Mouse (Mus musculus) CH12.LX (cell line): Measurements from ENCODE around the gene Gab1.

Source experiments
- CTCF ChIP-seq, 2 experiments: IDR thresholded peaks in 1 of 2; conservative IDR thresholded peaks in 1 of 2; 2 replicates each; pipeline ENCODE4 v1.5.1; 2011 to 2012; ENCODE audit warnings: low read depth in 2 of 2, low read length in 2 of 2, improper control_type of control experiment in 1 of 2, inconsistent platforms in 1 of 2, mild to moderate bottlenecking in 1 of 2, moderate library complexity in 1 of 2
- HCFC1 ChIP-seq: IDR thresholded peaks from 2 replicates; pipeline ENCODE4 v1.6.1; 2012; ENCODE audit warnings: low read depth, mild to moderate bottlenecking, inconsistent platforms, low read length, improper control_type of control experiment
- POLR2A ChIP-seq: IDR thresholded peaks from 2 replicates; pipeline ENCODE4 v1.6.1; 2011; ENCODE audit warnings: low read depth, mild to moderate bottlenecking, improper control_type of control experiment, low read length
- RAD21 ChIP-seq: IDR thresholded peaks from 2 replicates; pipeline ENCODE4 v1.6.1; 2011; ENCODE audit warnings: low read depth, mild to moderate bottlenecking, low read length, improper control_type of control experiment, moderate library complexity

DNA sequence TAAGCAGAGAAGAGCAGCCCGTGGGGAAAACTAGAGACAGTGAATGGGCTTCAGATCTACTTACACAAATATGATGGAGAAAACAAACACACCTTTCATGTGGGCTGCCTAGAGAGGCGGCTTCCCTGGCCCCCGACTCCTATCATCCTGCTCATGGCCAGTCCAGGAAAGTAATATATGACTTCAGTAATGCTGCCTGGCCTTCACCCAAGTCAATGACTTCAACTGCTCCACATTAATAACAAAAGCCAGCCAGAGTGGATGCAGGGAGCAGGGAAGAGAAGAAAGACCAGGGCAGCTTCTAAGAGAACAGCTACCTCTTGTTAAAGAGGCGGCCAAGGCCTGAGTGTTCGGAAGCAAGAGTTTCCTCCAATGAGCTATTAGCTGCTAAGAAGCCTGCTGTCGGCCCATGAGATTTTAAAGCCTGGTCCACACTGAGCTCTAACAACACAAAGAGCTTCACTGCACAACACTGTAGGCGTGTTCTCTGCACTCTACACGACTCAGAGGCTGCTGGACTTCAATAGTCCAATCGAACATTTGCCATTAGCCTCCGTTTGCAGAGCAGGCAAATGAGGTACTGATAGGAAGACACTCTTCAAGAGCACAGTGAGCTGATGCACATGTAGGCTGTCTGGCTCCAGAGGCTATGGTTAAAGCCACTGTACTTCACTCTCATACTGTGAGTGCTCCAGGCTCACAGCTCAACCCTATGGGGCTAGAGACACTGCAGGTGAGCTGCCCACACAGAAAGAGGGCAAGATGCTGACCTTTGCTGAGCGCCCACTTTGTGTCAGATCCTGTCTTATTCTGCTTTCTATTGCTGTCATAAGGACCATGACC lies 49.4 kb downstream of the Gab1 start:
- TF ChIP-seq CTCF (conservative IDR thresholded peaks at IDR 0.05 in 1 of 2, IDR thresholded peaks at IDR 0.05 in 1 of 2; ENCODE audit: low read depth in 2 of 2, low read length in 2 of 2), result no peak
- no peak for TF ChIP-seq RAD21
- no peak for TF ChIP-seq HCFC1
- no peak for TF ChIP-seq POLR2A
